Mouse (Mus musculus): ENCODE measurements around the gene Cacng7. TPM values are rescaled to one million over a fixed set of nuclear protein-coding genes. Genes with fewer than 3 reads are reported as not detected.

The Cacng7 gene
- polyA plus RNA-seq, 1 experiment from 2014 or later, result 4.6 TPM

DNA sequence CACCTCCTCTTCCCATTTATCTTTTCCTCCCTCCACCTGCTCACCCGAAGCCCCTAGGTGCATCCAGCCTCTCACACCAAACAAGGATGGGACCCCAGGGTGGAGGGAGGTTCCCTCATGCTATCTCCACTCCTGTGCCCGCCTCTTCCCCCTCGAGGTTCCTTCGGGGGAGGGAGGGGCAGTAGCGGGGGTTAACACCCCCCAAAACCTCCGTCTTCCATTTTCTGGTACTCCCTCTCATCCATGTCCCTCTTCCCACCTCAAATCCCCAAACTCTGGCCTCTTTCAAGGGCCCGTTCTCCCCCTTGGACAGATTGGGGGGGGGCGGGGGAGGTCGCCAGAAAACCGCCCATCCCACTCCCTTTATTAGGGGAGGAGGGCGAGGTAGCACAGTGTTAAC, 34.8 kb downstream of the Cacng7 start:
- no peak overlapping the region for H3K4me3 ChIP-seq (ENCODE audit: low read depth, low read length)
- H3K9me3 ChIP-seq (ENCODE audit: control insufficient read depth, low read length), result no peaks in the 10 kb centered on the region
- H3K27me3 ChIP-seq (ENCODE audit: control insufficient read depth, insufficient read depth, low read length), result peaks cover 6% of the 10 kb centered on the region; the same call in 1 of the 2 replicates
- H3K4me1 ChIP-seq (replicated peaks; ENCODE audit: control insufficient read depth, insufficient read depth, low read length), result 0 out of 2 replicates have a peak, but pooled peaks cover 4% of the 10 kb centered on the region
- 7% methylated on average over 11 of the region's 11 CpGs for WGBS
- H3K4me2 ChIP-seq (replicated peaks; ENCODE audit: low read depth, low read length), result no peak overlapping the region
- H3K9ac ChIP-seq (ENCODE audit: low read depth, low read length), result no peak overlapping the region
- H3K36me3 ChIP-seq (ENCODE audit: control insufficient read depth, insufficient read depth, low read length), result no peaks in the 10 kb centered on the region
- ATAC-seq (ENCODE audit: low FRiP score), result peak; percentile 44; the same call in 1 of the 2 replicates
- no peak overlapping the region for H3K27ac ChIP-seq (ENCODE audit: low read depth, low read length)
- DNase-seq (ENCODE audit: low spot score), result no peak

GRCm38 (mm10) chr7:3368311-3368710, 35.6 kb downstream of the Cacng7 start:
- Histone ChIP-seq H3K36me3 (ENCODE audit: control insufficient read depth, insufficient read depth, low read length) (no peaks in the 10 kb centered on the region), H3K9ac (ENCODE audit: low read depth, low read length) (no peak overlapping the region), H3K9me3 (ENCODE audit: control insufficient read depth, low read length) (no peaks in the 10 kb centered on the region), H3K4me2 (replicated peaks; ENCODE audit: low read depth, low read length) (no peak overlapping the region), H3K4me1 (replicated peaks; ENCODE audit: control insufficient read depth, insufficient read depth, low read length) (0 out of 2 replicates have a peak, but pooled peaks cover 4% of the 10 kb centered on the region), H3K27me3 (ENCODE audit: control insufficient read depth, insufficient read depth, low read length) (peaks cover 6% of the 10 kb centered on the region; the same call in 1 of the 2 replicates), H3K27ac (ENCODE audit: low read depth, low read length) (no peak overlapping the region), H3K4me3 (ENCODE audit: low read depth, low read length) (no peak overlapping the region)
- 32% methylated on average over 12 of the region's 12 CpGs for WGBS
- ATAC-seq (ENCODE audit: low FRiP score) (no peak), DNase-seq (ENCODE audit: low spot score) (peak; percentile 18)

GRCm38 (mm10) chr7:3369189-3369588, 36.4 kb downstream of the Cacng7 start:
- no peaks in the 10 kb centered on the region for H3K36me3 ChIP-seq (ENCODE audit: control insufficient read depth, insufficient read depth, low read length)
- DNase-seq (ENCODE audit: low spot score), result no peak
- no peak overlapping the region for H3K4me3 ChIP-seq (ENCODE audit: low read depth, low read length)
- H3K4me1 ChIP-seq (replicated peaks; ENCODE audit: control insufficient read depth, insufficient read depth, low read length), result 0 out of 2 replicates have a peak, but pooled peaks cover 4% of the 10 kb centered on the region
- 85% methylated on average over 6 of the region's 6 CpGs for WGBS
- no peak overlapping the region for H3K4me2 ChIP-seq (replicated peaks; ENCODE audit: low read depth, low read length)
- ATAC-seq (ENCODE audit: low FRiP score), result no peak
- H3K9ac ChIP-seq (ENCODE audit: low read depth, low read length), result no peak overlapping the region
- peaks cover 6% of the 10 kb centered on the region; the same call in 1 of the 2 replicates for H3K27me3 ChIP-seq (ENCODE audit: control insufficient read depth, insufficient read depth, low read length)
- H3K27ac ChIP-seq (ENCODE audit: low read depth, low read length), result no peak overlapping the region
- H3K9me3 ChIP-seq (ENCODE audit: control insufficient read depth, low read length), result no peaks in the 10 kb centered on the region

DNA sequence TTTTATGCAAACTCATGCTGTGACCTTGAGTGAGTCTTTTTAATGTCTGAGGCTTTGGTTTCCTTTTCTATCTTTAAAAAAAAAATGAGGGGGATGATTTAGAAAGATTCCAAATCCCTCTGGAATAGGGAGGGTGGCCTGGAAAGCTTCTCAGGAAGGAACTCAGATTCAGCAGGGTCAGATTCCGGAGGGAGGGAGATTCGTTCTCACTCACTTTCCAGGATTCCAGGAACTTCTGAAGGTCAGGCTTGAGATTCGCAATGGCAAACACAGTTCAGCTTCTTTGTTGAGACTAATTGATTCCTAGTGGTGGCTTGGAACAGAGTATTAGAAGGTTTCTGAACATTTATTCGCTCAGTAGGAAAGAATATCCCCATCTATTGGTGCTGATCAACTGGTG, 37.7 kb downstream of the Cacng7 start:
- WGBS, result 57% methylated on average over 4 of the region's 4 CpGs

GRCm38 (mm10) chr7:3372376-3372775, 39.6 kb downstream of the Cacng7 start:
- WGBS, result 69% methylated on average over 2 of the region's 2 CpGs
- no peak for ATAC-seq (ENCODE audit: low FRiP score)

More for the DNA sequence above, 37.7 kb downstream of the Cacng7 start:
- Histone ChIP-seq H3K9me3 (ENCODE audit: control insufficient read depth, low read length) (no peaks in the 10 kb centered on the region), H3K36me3 (ENCODE audit: control insufficient read depth, insufficient read depth, low read length) (no peaks in the 10 kb centered on the region), H3K27me3 (ENCODE audit: control insufficient read depth, insufficient read depth, low read length) (peaks cover 6% of the 10 kb centered on the region; the same call in 1 of the 2 replicates), H3K4me2 (replicated peaks; ENCODE audit: low read depth, low read length) (no peak overlapping the region), H3K9ac (ENCODE audit: low read depth, low read length) (no peak overlapping the region), H3K27ac (ENCODE audit: low read depth, low read length) (no peak overlapping the region), H3K4me3 (ENCODE audit: low read depth, low read length) (no peak overlapping the region), H3K4me1 (replicated peaks; ENCODE audit: control insufficient read depth, insufficient read depth, low read length) (0 out of 2 replicates have a peak, but pooled peaks cover 4% of the 10 kb centered on the region)
- DNase-seq (ENCODE audit: low spot score) (no peak), ATAC-seq (ENCODE audit: low FRiP score) (no peak)

DNA sequence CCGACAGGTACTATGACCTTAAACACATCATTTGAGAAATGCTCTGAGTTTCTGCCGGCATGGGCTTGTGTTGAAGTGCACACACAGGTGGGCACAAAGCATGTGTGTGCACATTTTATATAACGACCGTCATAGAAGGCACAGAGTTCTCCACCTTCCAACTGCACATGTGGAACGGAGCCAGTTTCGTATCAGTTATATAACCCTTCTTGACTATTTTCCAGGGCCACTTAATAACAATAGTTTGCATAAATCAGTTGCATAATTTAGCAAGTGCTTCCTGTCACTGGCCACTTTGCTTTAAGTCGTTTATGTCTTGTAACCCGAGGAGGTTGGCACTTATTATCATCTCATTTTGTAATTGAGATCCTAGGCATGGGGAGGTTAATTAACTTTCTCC, 41.0 kb downstream of the Cacng7 start:
- no peak overlapping the region for H3K4me2 ChIP-seq (replicated peaks; ENCODE audit: low read depth, low read length)
- 88% methylated on average over 8 of the region's 8 CpGs for WGBS
- no peaks in the 10 kb centered on the region for H3K9me3 ChIP-seq (ENCODE audit: control insufficient read depth, low read length)
- no peaks in the 10 kb centered on the region for H3K36me3 ChIP-seq (ENCODE audit: control insufficient read depth, insufficient read depth, low read length)
- DNase-seq (ENCODE audit: low spot score) (no peak), ATAC-seq (ENCODE audit: low FRiP score) (no peak)
- H3K27ac ChIP-seq (ENCODE audit: low read depth, low read length), result no peak overlapping the region
- no peak overlapping the region for H3K4me3 ChIP-seq (ENCODE audit: low read depth, low read length)
- H3K9ac ChIP-seq (ENCODE audit: low read depth, low read length), result no peak overlapping the region
- no peaks in the 10 kb centered on the region for H3K27me3 ChIP-seq (ENCODE audit: control insufficient read depth, insufficient read depth, low read length)
- no peaks in the 10 kb centered on the region for H3K4me1 ChIP-seq (replicated peaks; ENCODE audit: control insufficient read depth, insufficient read depth, low read length)

More at GRCm38 (mm10) chr7:3372376-3372775, 39.6 kb downstream of the Cacng7 start:
- no peak for DNase-seq (ENCODE audit: low spot score)
- H3K4me2 ChIP-seq (replicated peaks; ENCODE audit: low read depth, low read length), result no peak overlapping the region
- H3K9me3 ChIP-seq (ENCODE audit: control insufficient read depth, low read length), result no peaks in the 10 kb centered on the region
- no peak overlapping the region for H3K27ac ChIP-seq (ENCODE audit: low read depth, low read length)
- H3K4me3 ChIP-seq (ENCODE audit: low read depth, low read length), result no peak overlapping the region
- no peak overlapping the region for H3K9ac ChIP-seq (ENCODE audit: low read depth, low read length)
- H3K27me3 ChIP-seq (ENCODE audit: control insufficient read depth, insufficient read depth, low read length), result 0 out of 2 replicates have a peak, but pooled peaks cover 2% of the 10 kb centered on the region
- H3K36me3 ChIP-seq (ENCODE audit: control insufficient read depth, insufficient read depth, low read length), result no peaks in the 10 kb centered on the region
- 0 out of 2 replicates have a peak, but pooled peaks cover 2% of the 10 kb centered on the region for H3K4me1 ChIP-seq (replicated peaks; ENCODE audit: control insufficient read depth, insufficient read depth, low read length)

DNA sequence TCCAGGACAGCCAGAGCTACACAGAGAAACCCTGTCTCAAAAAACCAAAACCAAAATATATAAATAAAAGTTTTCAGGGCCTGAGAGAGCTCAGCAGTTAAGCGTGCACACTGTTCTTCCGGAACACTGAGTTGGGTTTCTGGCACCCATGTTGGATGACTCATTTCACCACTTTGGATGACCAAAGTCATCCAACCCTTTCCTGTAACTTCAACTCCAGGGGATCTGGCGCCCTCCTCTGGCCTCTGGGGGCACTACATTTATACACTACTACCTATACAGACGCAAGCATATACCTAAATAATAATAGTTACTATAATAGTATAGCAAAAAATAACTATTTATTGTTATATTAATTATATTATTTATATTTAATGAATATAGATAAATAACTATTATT, 44.1 kb downstream of the Cacng7 start:
- H3K27ac ChIP-seq (ENCODE audit: low read depth, low read length), result no peak overlapping the region
- DNase-seq (ENCODE audit: low spot score), result peak; percentile 53
- no peaks in the 10 kb centered on the region for H3K27me3 ChIP-seq (ENCODE audit: control insufficient read depth, insufficient read depth, low read length)
- ATAC-seq (ENCODE audit: low FRiP score), result no peak
- 52% methylated on average over 4 of the region's 4 CpGs for WGBS
- H3K4me2 ChIP-seq (replicated peaks; ENCODE audit: low read depth, low read length), result no peak overlapping the region
- H3K4me3 ChIP-seq (ENCODE audit: low read depth, low read length), result no peak overlapping the region
- H3K4me1 ChIP-seq (replicated peaks; ENCODE audit: control insufficient read depth, insufficient read depth, low read length), result no peaks in the 10 kb centered on the region
- H3K36me3 ChIP-seq (ENCODE audit: control insufficient read depth, insufficient read depth, low read length), result no peaks in the 10 kb centered on the region
- no peaks in the 10 kb centered on the region for H3K9me3 ChIP-seq (ENCODE audit: control insufficient read depth, low read length)
- no peak overlapping the region for H3K9ac ChIP-seq (ENCODE audit: low read depth, low read length)

DNA sequence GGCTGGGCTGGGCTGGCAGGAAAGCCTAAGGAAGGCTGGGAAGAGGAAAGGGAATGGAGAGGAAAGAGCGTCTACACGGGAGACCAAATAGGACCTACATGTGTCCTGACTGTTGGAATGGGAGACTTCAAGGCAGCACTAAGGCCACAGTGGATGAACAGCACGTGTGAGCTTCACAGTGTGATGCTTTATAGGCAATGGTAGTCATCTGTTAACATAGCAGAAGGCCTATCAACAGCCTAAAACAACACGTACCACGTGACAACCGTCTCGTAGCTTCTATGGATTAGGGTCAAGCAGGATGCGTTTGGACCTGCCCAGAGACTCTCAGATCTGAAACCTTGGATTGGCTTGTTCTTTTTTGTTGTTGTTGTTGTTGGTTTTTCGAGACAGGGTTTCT, 49.4 kb downstream of the Cacng7 start:
- H3K27me3 ChIP-seq (ENCODE audit: control insufficient read depth, insufficient read depth, low read length), result no peaks in the 10 kb centered on the region
- ATAC-seq (ENCODE audit: low FRiP score) (no peak), DNase-seq (ENCODE audit: low spot score) (no peak)
- H3K4me2 ChIP-seq (replicated peaks; ENCODE audit: low read depth, low read length), result no peak overlapping the region
- H3K36me3 ChIP-seq (ENCODE audit: control insufficient read depth, insufficient read depth, low read length), result no peaks in the 10 kb centered on the region
- no peak overlapping the region for H3K9ac ChIP-seq (ENCODE audit: low read depth, low read length)
- no peak overlapping the region for H3K27ac ChIP-seq (ENCODE audit: low read depth, low read length)
- no peaks in the 10 kb centered on the region for H3K4me1 ChIP-seq (replicated peaks; ENCODE audit: control insufficient read depth, insufficient read depth, low read length)
- no peaks in the 10 kb centered on the region for H3K9me3 ChIP-seq (ENCODE audit: control insufficient read depth, low read length)
- 84% methylated on average over 9 of the region's 9 CpGs for WGBS
- H3K4me3 ChIP-seq (ENCODE audit: low read depth, low read length), result no peak overlapping the region

- no peak overlapping the region for H3K4me2 ChIP-seq (replicated peaks; ENCODE audit: low read depth, low read length)
- H3K9ac ChIP-seq (ENCODE audit: low read depth, low read length), result no peak overlapping the region
- no peaks in the 10 kb centered on the region for H3K9me3 ChIP-seq (ENCODE audit: control insufficient read depth, low read length)
- 85% methylated on average over 5 of the region's 5 CpGs for WGBS
- ATAC-seq (ENCODE audit: low FRiP score) (no peak), DNase-seq (ENCODE audit: low spot score) (no peak)
- no peak overlapping the region for H3K4me3 ChIP-seq (ENCODE audit: low read depth, low read length)
- no peaks in the 10 kb centered on the region for H3K27me3 ChIP-seq (ENCODE audit: control insufficient read depth, insufficient read depth, low read length)
- H3K36me3 ChIP-seq (ENCODE audit: control insufficient read depth, insufficient read depth, low read length), result no peaks in the 10 kb centered on the region
- H3K4me1 ChIP-seq (replicated peaks; ENCODE audit: control insufficient read depth, insufficient read depth, low read length), result no peaks in the 10 kb centered on the region
- no peak overlapping the region for H3K27ac ChIP-seq (ENCODE audit: low read depth, low read length)
Measured at GRCm38 (mm10) chr7:3384807-3385319, 52.1 kb downstream of the Cacng7 start.
